Mouse (Mus musculus): ENCODE data around the gene Spata17.

- TF ChIP-seq POU5F1 (IDR thresholded peaks at IDR 0.05; ENCODE audit: borderline replicate concordance, low read length) (no peak), CTCF (conservative IDR thresholded peaks at IDR 0.05; ENCODE audit: low read length) (peak; percentile 63), NANOG (IDR thresholded peaks at IDR 0.05; ENCODE audit: borderline replicate concordance, low read length) (no peak)
Measured at GRCm38 (mm10) chr1:187137426-187137825, 77.8 kb downstream of the Spata17 start.

All from E14TG2a.4 (cell line).